Mouse (Mus musculus) heart, adult 2 months (tissue): ENCODE results near the gene Slc8a2. TPM values are rescaled to one million over a fixed set of nuclear protein-coding genes. Genes with fewer than 3 reads are reported as not detected.

ENCODE experiments used
- DNase-seq, 2 experiments: peaks; one replicate each; pipeline ENCODE4 v3.0.0; 2021
- H3K27ac ChIP-seq: fragments of 200-600 bp; 2 replicates; pipeline ENCODE4 v1.8.1; 2022
- H3K27me3 ChIP-seq: fragments of 200-500 bp; 2 replicates; pipeline ENCODE4 v1.6.1; 2012; ENCODE audit warnings: mild to moderate bottlenecking, low read length, inconsistent platforms, mixed read lengths; ENCODE audit not compliant: control insufficient read depth, insufficient read depth
- H3K36me3 ChIP-seq: fragments of 200-500 bp; 2 replicates; pipeline ENCODE4 v1.6.1; 2012; ENCODE audit warnings: low read length, inconsistent platforms; ENCODE audit not compliant: control insufficient read depth, insufficient read depth
- H3K4me1 ChIP-seq: fragments of 200-500 bp; 2 replicates; pipeline ENCODE4 v1.6.1; 2011; ENCODE audit warnings: low read length; ENCODE audit not compliant: control insufficient read depth, insufficient read depth
- H3K4me3 ChIP-seq: fragments of 200-600 bp; 2 replicates; pipeline ENCODE4 v1.8.1; 2022
- H3K79me2 ChIP-seq: fragments of 200-500 bp; replicated peaks from 2 replicates; pipeline ENCODE4 v1.6.1; 2012; ENCODE audit warnings: mild to moderate bottlenecking, inconsistent platforms, low read length, moderate library complexity, mixed read lengths; ENCODE audit not compliant: control insufficient read depth, insufficient read depth
- H3K9ac ChIP-seq: fragments of 200-500 bp; 2 replicates; pipeline ENCODE4 v1.6.1; 2012; ENCODE audit warnings: low read depth, mild to moderate bottlenecking, control low read depth, inconsistent platforms, low read length, mixed read lengths
- CTCF ChIP-seq: fragments of 200-600 bp; IDR thresholded peaks from 2 replicates; pipeline ENCODE4 v1.8.1; 2022; ENCODE audit warnings: antibody characterized with exemption, mild to moderate bottlenecking, moderate library complexity
- EP300 ChIP-seq: fragments of 200-500 bp; IDR thresholded peaks from 2 replicates; pipeline ENCODE4 v1.6.1; 2011; ENCODE audit warnings: low read depth, low read length, control low read depth; ENCODE audit not compliant: insufficient read depth
- POLR2A ChIP-seq: fragments of 200-500 bp; IDR thresholded peaks from 2 replicates; pipeline ENCODE4 v1.6.1; 2011; ENCODE audit warnings: mild to moderate bottlenecking, low read depth, low read length, control low read depth; ENCODE audit not compliant: insufficient read depth
- WGBS: fragments of 180-500 bp; shearing (Covaris S2); methylation state at CpG from one replicate; pipeline ENCODE4 v1.1.7; 2018; 5-methylcytosine and 5-hydroxymethylcytosine counted together
- intact Hi-C: fragments of 180-260 bp; cut with DNase I; formaldehyde crosslinking; loops from one replicate; pipeline ENCODE4 v1.15.1; 2025
- polyA plus RNA-seq: library from polyadenylated mRNA; depleted of rRNA; stranded (reverse); fragments of >200 nt; gene quantifications from 2 replicates; pipeline ENCODE4 v1.2.3, GENCODE M21; 2012
- total RNA-seq, 2 experiments: library from RNA; stranded (reverse); gene quantifications; 2 replicates each; pipeline ENCODE4 v1.2.3; 2021

Slc8a2 gene
- total and polyA plus RNA-seq, 3 experiments = 0.50 to 0.96 (median 0.84) TPM

- Histone ChIP-seq H3K4me3 (peak within 1 kb of the TSS; percentile 87), H3K79me2 (peaks cover 3% of the 10 kb centered on the region), H3K9ac (peak within 1 kb of the TSS; percentile 89), H3K27ac (peak within 1 kb of the TSS; percentile 95), H3K27me3 (no peaks in the 10 kb centered on the region), H3K36me3 (no peaks in the 10 kb centered on the region), H3K4me1 (peaks cover 7% of the 10 kb centered on the region)
- TF ChIP-seq CTCF (peak; percentile 89), POLR2A (peak; percentile 97), EP300 (peak; percentile 87; the same call in 1 of the 2 replicates)
- intact Hi-C loops = loop anchor here (1.0 to 5.0 kb wide), 4 partner anchors 21 to 176 kb away; partner anchors contain the start of genes Kptn and Selenow
- DNase-seq = peak; percentile 97 to 99
- WGBS = under 1% methylated on average over 68 of the region's 68 CpGs
Observed at GRCm38 (mm10) chr7:16098021-16099017, 31.3 kb upstream of the Slc8a2 start, which contains the start of gene Napa. TSS of gene Napa (plus strand) at chr7:16098458.

DNA sequence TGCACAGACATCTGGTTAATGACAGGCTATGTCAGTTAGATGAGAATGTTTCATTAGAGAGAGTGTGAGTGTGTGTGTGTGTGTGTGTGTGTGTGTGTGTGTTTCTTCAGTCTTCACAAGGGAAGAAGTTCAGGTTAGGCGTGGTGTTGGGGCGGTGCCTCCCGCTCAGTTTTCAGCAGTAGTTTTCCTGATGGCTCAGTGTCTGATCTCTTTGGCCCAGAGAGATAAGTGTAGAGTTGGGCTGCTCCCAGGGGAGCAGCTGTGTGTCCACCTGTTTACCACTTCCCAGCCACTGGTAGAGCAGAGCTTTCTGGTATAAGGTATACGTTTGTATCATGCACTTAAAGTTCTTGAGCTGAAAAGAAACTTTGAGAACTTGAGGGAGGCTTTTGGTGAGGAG lies 29.7 kb upstream of the Slc8a2 start:
- H3K36me3 ChIP-seq = no peaks in the 10 kb centered on the region
- no peak overlapping the region for H3K4me3 ChIP-seq
- 63% methylated on average over 4 of the region's 4 CpGs for WGBS
- no peak for DNase-seq
- peaks cover 13% of the 10 kb centered on the region for H3K4me1 ChIP-seq
- H3K79me2 ChIP-seq = peaks cover 8% of the 10 kb centered on the region
- intact Hi-C loops = loop anchor here (2.0 to 5.0 kb wide), 3 partner anchors 47 to 178 kb away; partner anchors contain the start of gene Selenow
- no peak for TF ChIP-seq POLR2A
- TF ChIP-seq CTCF = no peak
- no peak for TF ChIP-seq EP300
- H3K9ac ChIP-seq = no peak overlapping the region
- H3K27me3 ChIP-seq = no peaks in the 10 kb centered on the region
- no peak overlapping the region for H3K27ac ChIP-seq

- H3K4me1 ChIP-seq = peaks cover 13% of the 10 kb centered on the region
- H3K79me2 ChIP-seq = peaks cover 10% of the 10 kb centered on the region
- TF ChIP-seq EP300 = no peak
- no peak for TF ChIP-seq POLR2A
- no peak for TF ChIP-seq CTCF
- no peaks in the 10 kb centered on the region for H3K36me3 ChIP-seq
- 66% methylated on average over 7 of the region's 7 CpGs for WGBS
- no peaks in the 10 kb centered on the region for H3K27me3 ChIP-seq
- H3K27ac ChIP-seq = no peak overlapping the region
- no peak overlapping the region for H3K4me3 ChIP-seq
- no peak for DNase-seq
- H3K9ac ChIP-seq = no peak overlapping the region
- intact Hi-C loops = loop anchor here (1.0 kb wide), 1 partner anchor 19 kb away; no protein-coding TSS in a partner anchor
Observed at GRCm38 (mm10) chr7:16101081-16101480, 28.5 kb upstream of the Slc8a2 start.

- peaks cover 10% of the 10 kb centered on the region for H3K79me2 ChIP-seq
- no peak for TF ChIP-seq CTCF
- no peak for TF ChIP-seq EP300
- TF ChIP-seq POLR2A = no peak
- H3K4me1 ChIP-seq = peaks cover 13% of the 10 kb centered on the region
- WGBS = 43% methylated on average over 15 of the region's 15 CpGs
- H3K36me3 ChIP-seq = no peaks in the 10 kb centered on the region
- intact Hi-C loops = loop anchor here (1.0 kb wide), 1 partner anchor 18 kb away; no protein-coding TSS in a partner anchor
- no peaks in the 10 kb centered on the region for H3K27me3 ChIP-seq
- H3K27ac ChIP-seq = no peak overlapping the region
- no peak for DNase-seq
- peak overlapping the region; percentile 13; the same call in 1 of the 2 replicates for H3K9ac ChIP-seq
- H3K4me3 ChIP-seq = no peak overlapping the region
Observed at GRCm38 (mm10) chr7:16101726-16102475, 27.7 kb upstream of the Slc8a2 start.

GRCm38 (mm10) chr7:16102686-16103226 lies 26.9 kb upstream of the Slc8a2 start:
- peaks cover 10% of the 10 kb centered on the region for H3K79me2 ChIP-seq
- intact Hi-C loops = no loop called here
- no peak overlapping the region for H3K9ac ChIP-seq
- no peaks in the 10 kb centered on the region for H3K36me3 ChIP-seq
- H3K27me3 ChIP-seq = no peaks in the 10 kb centered on the region
- no peak overlapping the region for H3K4me3 ChIP-seq
- TF ChIP-seq EP300 = no peak
- TF ChIP-seq POLR2A = no peak
- TF ChIP-seq CTCF = no peak
- DNase-seq = no peak
- H3K27ac ChIP-seq = no peak overlapping the region
- WGBS = 74% methylated on average over 5 of the region's 5 CpGs
- H3K4me1 ChIP-seq = peaks cover 13% of the 10 kb centered on the region
